Mouse (Mus musculus) layer of hippocampus, adult 2 months (tissue): ENCODE measurements at regions not wholly inside any gene's neighbourhood (a gene's known extent, or its start where the extent isn't known, plus 50 kb on each side); places are given as distances from the start of the nearest gene placed in this dataset.
A peak's percentile ranks its signal among the peaks of the same experiment; 100 is the strongest.

Experiments
- DNase-seq, 2 experiments: peaks; one replicate each; pipeline ENCODE4 v3.0.0; 2022; ENCODE audit warnings: low spot score in 2 of 2
- H3K27ac ChIP-seq: fragments of 200-600 bp; 2 replicates; pipeline ENCODE4 v1.8.1; 2022
- H3K4me3 ChIP-seq: fragments of 200-600 bp; 2 replicates; pipeline ENCODE4 v1.8.1; 2022; ENCODE audit warnings: mild to moderate bottlenecking
- CTCF ChIP-seq: fragments of 200-600 bp; conservative IDR thresholded peaks from 2 replicates; pipeline ENCODE4 v1.8.1; 2022; ENCODE audit warnings: antibody characterized with exemption, mild to moderate bottlenecking, moderate library complexity

- Histone ChIP-seq H3K27ac (no peak overlapping the region), H3K4me3 (no peak overlapping the region)
- no peak for TF ChIP-seq CTCF
- DNase-seq = no peak
Observed at GRCm38 (mm10) chr15:72383062-72383461, 1451.3 kb upstream of the Gm6569 start.

- no peak for DNase-seq
- Histone ChIP-seq H3K27ac (no peak overlapping the region), H3K4me3 (no peak overlapping the region)
- no peak for TF ChIP-seq CTCF
Observed at GRCm38 (mm10) chr15:72383470-72383869, 1450.9 kb upstream of the Gm6569 start.

- Histone ChIP-seq H3K4me3 (no peak overlapping the region), H3K27ac (no peak overlapping the region)
- DNase-seq = no peak
- TF ChIP-seq CTCF = no peak
Observed at GRCm38 (mm10) chr15:72393226-72393625, 1441.1 kb upstream of the Gm6569 start.

GRCm38 (mm10) chr15:72411956-72412355 is 1422.4 kb upstream of the Gm6569 start:
- peak; percentile 21 to 33 for DNase-seq
- H3K4me3 ChIP-seq = no peak overlapping the region

More at GRCm38 (mm10) chr15:72411956-72412355, 1422.4 kb upstream of the Gm6569 start:
- H3K27ac ChIP-seq = no peak overlapping the region
- no peak for TF ChIP-seq CTCF
